Mouse (Mus musculus) activated CD4-positive, CD25-positive, alpha-beta regulatory T cell, adult 4 months (primary cell): ENCODE measurements around the gene Eftud2. TPM values are rescaled to one million over a fixed set of nuclear protein-coding genes. Genes with fewer than 3 reads are reported as not detected.

Experiments used
- ATAC-seq: one replicate; pipeline ENCODE4 v1.8.0; 2017
- polyA plus RNA-seq, 2 experiments: library from polyadenylated mRNA; unstranded; fragments of 100-300 nt; shearing (Covaris generic); gene quantifications; one replicate each; pipeline ENCODE4 v1.2.1; 2017

Eftud2 gene
- 100 to 1,000 TPM in 1 of 2 experiments, 10 to 100 TPM in 1; 97.6 to 127 TPM for polyA plus RNA-seq

GRCm38 (mm10) chr11:102880585-102881313 is at the start of gene Eftud2, which contains the start of gene Ccdc103:
Gene Eftud2 (minus strand): TSS chr11:102880985.
Gene Ccdc103 (plus strand): TSS chr11:102881204.
- peak; percentile 84 for ATAC-seq

- ATAC-seq = peak; percentile 33
Observed at GRCm38 (mm10) chr11:102925351-102925717, 44.5 kb upstream of the Eftud2 start.

- ATAC-seq = peak; percentile 95
Observed at GRCm38 (mm10) chr11:102924557-102925350, 44.0 kb upstream of the Eftud2 start, which contains the start of gene Kif18b. Gene Kif18b (minus strand): TSS chr11:102925124.

GRCm38 (mm10) chr11:102921491-102921890 is 40.7 kb upstream of the Eftud2 start:
- no peak for ATAC-seq

- ATAC-seq = no peak
Observed at GRCm38 (mm10) chr11:102918077-102918476, 37.3 kb upstream of the Eftud2 start.

GRCm38 (mm10) chr11:102915380-102915779 is 34.6 kb upstream of the Eftud2 start:
- ATAC-seq = no peak

GRCm38 (mm10) chr11:102911376-102911775 is 30.6 kb upstream of the Eftud2 start:
- no peak for ATAC-seq

GRCm38 (mm10) chr11:102903654-102904053 is 22.9 kb upstream of the Eftud2 start:
- ATAC-seq = no peak

GRCm38 (mm10) chr11:102902107-102902506 is 21.3 kb upstream of the Eftud2 start:
- ATAC-seq = no peak

GRCm38 (mm10) chr11:102901199-102901598 is 20.4 kb upstream of the Eftud2 start:
- ATAC-seq = no peak

- ATAC-seq = no peak
Observed at GRCm38 (mm10) chr11:102900763-102901162, 20.0 kb upstream of the Eftud2 start, which contains the start of gene Gfap. Gene Gfap (minus strand): TSS chr11:102900912.

- no peak for ATAC-seq
Observed at GRCm38 (mm10) chr11:102898408-102898807, 17.6 kb upstream of the Eftud2 start.

- no peak for ATAC-seq
Observed at GRCm38 (mm10) chr11:102896641-102897040, 15.9 kb upstream of the Eftud2 start.

GRCm38 (mm10) chr11:102895779-102896178 is 15.0 kb upstream of the Eftud2 start:
- no peak for ATAC-seq

GRCm38 (mm10) chr11:102894716-102895115 is 13.9 kb upstream of the Eftud2 start:
- no peak for ATAC-seq

- ATAC-seq = peak; percentile 66
Observed at GRCm38 (mm10) chr11:102893015-102893651, 12.3 kb upstream of the Eftud2 start.

- ATAC-seq = no peak
Observed at GRCm38 (mm10) chr11:102890096-102890495, 9.3 kb upstream of the Eftud2 start.

GRCm38 (mm10) chr11:102888135-102888534 is 7.3 kb upstream of the Eftud2 start:
- no peak for ATAC-seq

- ATAC-seq = no peak
Observed at GRCm38 (mm10) chr11:102887433-102887832, 6.6 kb upstream of the Eftud2 start.

GRCm38 (mm10) chr11:102884616-102885219 is 3.9 kb upstream of the Eftud2 start, which contains the start of gene Fam187a:
Gene Fam187a (plus strand): TSS chr11:102885169.
- ATAC-seq = no peak

- peak; percentile 11 for ATAC-seq
Observed at GRCm38 (mm10) chr11:102881314-102882198, 771 bp upstream of the Eftud2 start.
